Mouse (Mus musculus) liver, embryonic 13.5 days (tissue): Measurements from ENCODE around the gene Olfr1042. TPM values are rescaled to one million over a fixed set of nuclear protein-coding genes. Genes with fewer than 3 reads are reported as not detected.
"Not testable (repeated sequence)": the region's sequence is repeated elsewhere in the genome, so short reads cannot be mapped to it uniquely, and the experiment has no call there.

Source experiments
- ATAC-seq: fragments of 200-750 bp; cut with Nextera tagmentation; 2 replicates; pipeline ENCODE4 v1.8.0; 2017; ENCODE audit warnings: low read depth, mild to moderate bottlenecking, moderate number of reproducible peaks, moderate library complexity
- DNase-seq: peaks from one replicate; pipeline ENCODE4 v3.0.0; 2022
- H3K27ac ChIP-seq: fragments of 300-500 bp; sonication (generic); 2 replicates; pipeline ENCODE4 v1.5.1; 2015; ENCODE audit warnings: moderate library complexity, mild to moderate bottlenecking, inconsistent platforms
- H3K27me3 ChIP-seq: fragments of 300-500 bp; sonication (generic); 2 replicates; pipeline ENCODE4 v1.6.1; 2015; ENCODE audit warnings: mild to moderate bottlenecking, inconsistent platforms
- H3K36me3 ChIP-seq: fragments of 300-500 bp; sonication (generic); 2 replicates; pipeline ENCODE4 v1.6.1; 2015; ENCODE audit warnings: mild to moderate bottlenecking, inconsistent platforms
- H3K4me1 ChIP-seq: fragments of 300-500 bp; sonication (generic); replicated peaks from 2 replicates; pipeline ENCODE4 v1.6.1; 2015; ENCODE audit warnings: inconsistent platforms
- H3K4me2 ChIP-seq: fragments of 300-500 bp; sonication (generic); 2 replicates; pipeline ENCODE4 v1.6.1; 2015; ENCODE audit warnings: inconsistent platforms, mild to moderate bottlenecking, moderate library complexity
- H3K4me3 ChIP-seq: fragments of 300-500 bp; sonication (generic); replicated peaks from 2 replicates; pipeline ENCODE4 v1.5.1; 2015; ENCODE audit warnings: mild to moderate bottlenecking, inconsistent platforms
- H3K9ac ChIP-seq: fragments of 300-500 bp; sonication (generic); 2 replicates; pipeline ENCODE4 v1.6.1; 2015; ENCODE audit warnings: mild to moderate bottlenecking, inconsistent platforms
- H3K9me3 ChIP-seq: fragments of 300-500 bp; sonication (generic); replicated peaks from 2 replicates; pipeline ENCODE4 v1.6.1; 2016; ENCODE audit warnings: inconsistent platforms
- WGBS: fragments of 180-500 bp; shearing (Covaris S2); methylation state at CpG from one replicate; pipeline ENCODE4 v1.1.7; 2015; ENCODE audit not compliant: insufficient replicate concordance; 5-methylcytosine and 5-hydroxymethylcytosine counted together
- polyA plus RNA-seq: library from polyadenylated mRNA; unstranded; fragments of >200 nt; fragmentation: Nextera tagmentation; extraction: Ambion mirVana; gene quantifications from 2 replicates; pipeline ENCODE4 v1.2.1, GENCODE M21; 2015

The Olfr1042 gene
- polyA plus RNA-seq = not detected in 2 replicates

DNA sequence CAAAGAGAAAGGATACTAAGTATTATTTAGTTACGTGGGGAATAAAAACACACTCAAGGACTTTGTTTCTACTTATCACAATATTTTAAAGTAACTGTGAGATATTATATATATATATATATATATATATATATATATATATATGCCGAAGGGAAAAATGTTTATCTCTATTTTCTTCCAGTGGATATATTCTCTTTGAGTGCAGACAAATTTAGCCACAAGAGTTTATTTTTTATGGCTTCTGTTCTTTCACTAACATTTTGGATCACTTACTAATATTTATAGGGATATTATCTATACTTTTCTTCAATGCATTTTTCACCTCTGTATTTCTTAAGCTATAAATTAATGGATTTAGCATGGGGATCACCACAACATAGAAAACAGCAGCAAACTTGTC is at the start of gene Olfr1042:
Olfr1042 (minus strand) TSS at position 101 of the 400 bp plus-strand sequence.
- Histone ChIP-seq H3K4me1 (no peaks in the 10 kb centered on the region), H3K4me2 (no peak within 1 kb of the TSS), H3K9ac (no peak within 1 kb of the TSS), H3K36me3 (no peaks in the 10 kb centered on the region), H3K9me3 (no peaks in the 10 kb centered on the region), H3K27ac (no peak within 1 kb of the TSS), H3K27me3 (no peaks in the 10 kb centered on the region), H3K4me3 (no peak within 1 kb of the TSS)
- ATAC-seq = no peak
- 57% methylated on average over 2 of the region's 2 CpGs for WGBS
- no peak for DNase-seq

DNA sequence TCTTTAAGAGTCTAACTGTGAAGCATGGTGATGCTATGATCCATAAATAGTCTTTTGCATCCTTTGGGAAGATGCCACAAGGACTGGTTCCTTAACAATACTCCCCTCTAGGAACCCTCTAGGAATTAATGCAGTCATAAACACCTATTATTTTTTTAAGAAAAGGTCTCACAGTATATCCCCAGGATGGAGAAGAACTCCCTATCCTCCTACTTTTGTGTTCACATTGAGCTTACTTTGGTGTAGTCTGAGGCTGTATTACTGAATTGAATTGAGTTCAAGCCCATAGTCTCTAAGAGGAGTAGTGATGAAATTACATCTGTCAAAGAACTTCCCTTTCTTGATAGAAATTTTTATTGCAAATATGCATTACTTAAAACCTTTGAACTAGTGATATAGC is 41.3 kb upstream of the Olfr1042 start, which contains the start of gene Olfr1045:
Olfr1045 (minus strand) TSS at position 101 of the 400 bp plus-strand sequence.
- Histone ChIP-seq H3K36me3 (no peaks in the 10 kb centered on the region), H3K4me2 (no peak within 1 kb of the TSS), H3K9ac (no peak within 1 kb of the TSS), H3K4me3 (no peak within 1 kb of the TSS), H3K27ac (no peak within 1 kb of the TSS), H3K27me3 (no peaks in the 10 kb centered on the region), H3K4me1 (no peaks in the 10 kb centered on the region), H3K9me3 (no peaks in the 10 kb centered on the region)
- ATAC-seq (no peak), DNase-seq (no peak)

DNA sequence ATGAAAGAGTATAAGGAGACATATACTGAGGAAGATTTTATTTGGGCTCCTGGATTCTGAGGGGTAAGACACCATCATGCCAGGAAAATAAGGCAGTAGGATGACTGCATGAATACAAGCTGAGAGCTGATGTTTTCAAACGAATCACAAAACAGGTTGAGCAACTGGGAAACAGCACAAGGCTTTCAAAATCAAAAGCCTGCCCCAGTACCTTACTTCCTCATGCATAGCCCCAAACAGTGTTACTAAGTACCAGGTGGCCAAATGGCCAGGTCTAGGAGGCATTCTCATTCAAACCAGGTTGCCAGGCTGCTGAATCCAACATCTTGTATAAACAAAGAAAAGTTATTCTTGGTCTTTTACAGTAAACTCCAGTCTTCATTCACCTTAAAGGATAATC is 34.2 kb upstream of the Olfr1042 start:
- no peak for ATAC-seq
- H3K4me3 ChIP-seq = no peak overlapping the region
- no peaks in the 10 kb centered on the region for H3K4me1 ChIP-seq

DNA sequence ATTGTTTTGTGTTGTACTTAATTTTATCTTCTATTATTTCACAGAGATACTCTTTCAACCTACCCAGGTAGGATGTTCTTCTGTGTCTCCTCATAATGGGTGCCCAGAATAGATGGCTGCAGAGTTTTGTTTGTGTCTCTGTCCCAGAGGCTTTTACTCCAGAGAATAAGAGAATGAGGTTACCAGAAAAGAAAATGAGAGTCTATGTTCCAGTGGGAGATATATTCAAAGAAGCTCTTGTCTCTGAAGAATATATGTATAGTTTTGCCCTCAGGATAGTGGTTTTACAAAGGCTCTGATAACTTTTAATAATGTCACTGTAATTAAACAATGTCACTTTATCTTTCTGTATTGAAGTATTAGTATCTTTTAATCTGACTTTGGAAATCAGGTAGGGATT is 23.9 kb upstream of the Olfr1042 start, which contains the start of gene Olfr52:
Olfr52 (minus strand) TSS at position 101 of the 400 bp plus-strand sequence.
- Histone ChIP-seq H3K27me3 (no peaks in the 10 kb centered on the region), H3K9me3 (no peaks in the 10 kb centered on the region), H3K36me3 (no peaks in the 10 kb centered on the region), H3K4me3 (no peak within 1 kb of the TSS), H3K9ac (no peak within 1 kb of the TSS), H3K27ac (no peak within 1 kb of the TSS), H3K4me2 (no peak within 1 kb of the TSS), H3K4me1 (no peaks in the 10 kb centered on the region)
- DNase-seq (no peak), ATAC-seq (no peak)

More for the DNA sequence above, 34.2 kb upstream of the Olfr1042 start:
- Histone ChIP-seq H3K9ac (no peak overlapping the region), H3K27ac (no peak overlapping the region), H3K36me3 (no peaks in the 10 kb centered on the region), H3K4me2 (no peak overlapping the region), H3K27me3 (no peaks in the 10 kb centered on the region), H3K9me3 (no peaks in the 10 kb centered on the region)
- DNase-seq = no peak
- 18% methylated on average over 1 of the region's 1 CpGs for WGBS

DNA sequence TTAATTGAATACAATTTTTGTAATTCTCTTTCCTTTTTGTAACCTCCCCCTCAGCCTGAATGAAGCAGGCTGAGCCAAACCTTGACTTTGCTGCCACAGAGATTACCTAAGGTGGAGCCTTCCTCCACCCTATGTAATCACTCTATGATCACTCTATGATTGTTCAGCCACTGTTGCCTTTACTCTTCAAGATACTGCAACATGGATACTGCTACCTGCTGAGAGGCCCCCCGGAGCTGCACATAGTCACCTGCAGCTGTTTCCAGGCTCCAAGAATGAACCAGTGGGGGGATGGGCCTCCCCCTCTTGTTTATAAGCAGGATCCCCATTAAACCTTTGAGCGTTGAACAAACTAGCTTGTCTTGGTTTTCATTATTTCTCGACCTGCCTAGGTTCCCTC is 18.3 kb upstream of the Olfr1042 start:
- H3K4me3 ChIP-seq = no peak overlapping the region
- ATAC-seq = no peak
- no peak for DNase-seq
- no peaks in the 10 kb centered on the region for H3K9me3 ChIP-seq
- no peak overlapping the region for H3K9ac ChIP-seq
- no peaks in the 10 kb centered on the region for H3K27me3 ChIP-seq
- H3K4me1 ChIP-seq = no peaks in the 10 kb centered on the region
- H3K27ac ChIP-seq = no peak overlapping the region
- no peaks in the 10 kb centered on the region for H3K36me3 ChIP-seq
- H3K4me2 ChIP-seq = no peak overlapping the region
- WGBS = 61% methylated on average over 3 of the region's 3 CpGs

DNA sequence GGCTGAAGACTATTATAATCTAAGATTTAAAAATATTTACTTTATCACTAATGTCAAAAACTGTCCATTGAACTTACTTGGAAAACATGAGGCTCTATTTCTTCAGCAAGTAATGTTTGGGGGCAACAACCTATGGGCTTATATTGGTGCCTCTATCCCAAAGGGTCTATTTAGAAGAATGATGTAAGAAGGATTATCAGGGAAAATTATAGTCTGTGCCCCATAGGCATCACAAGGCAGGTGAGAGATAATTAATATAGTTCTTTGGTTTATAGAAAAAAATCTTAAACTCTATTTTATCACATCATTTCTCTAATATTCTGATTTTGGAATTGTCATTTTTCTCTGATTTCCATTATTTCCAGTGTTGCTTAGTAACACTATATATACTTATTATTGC is 16.1 kb upstream of the Olfr1042 start, which contains the start of gene Olfr1044:
Olfr1044 (minus strand) TSS at position 101 of the 400 bp plus-strand sequence.
- no peak within 1 kb of the TSS for H3K4me3 ChIP-seq
- no peaks in the 10 kb centered on the region for H3K9me3 ChIP-seq
- ATAC-seq (no peak), DNase-seq (no peak)
- H3K4me2 ChIP-seq = no peak within 1 kb of the TSS
- no peaks in the 10 kb centered on the region for H3K4me1 ChIP-seq
- H3K36me3 ChIP-seq = no peaks in the 10 kb centered on the region
- no peaks in the 10 kb centered on the region for H3K27me3 ChIP-seq
- no peak within 1 kb of the TSS for H3K27ac ChIP-seq
- H3K9ac ChIP-seq = no peak within 1 kb of the TSS

DNA sequence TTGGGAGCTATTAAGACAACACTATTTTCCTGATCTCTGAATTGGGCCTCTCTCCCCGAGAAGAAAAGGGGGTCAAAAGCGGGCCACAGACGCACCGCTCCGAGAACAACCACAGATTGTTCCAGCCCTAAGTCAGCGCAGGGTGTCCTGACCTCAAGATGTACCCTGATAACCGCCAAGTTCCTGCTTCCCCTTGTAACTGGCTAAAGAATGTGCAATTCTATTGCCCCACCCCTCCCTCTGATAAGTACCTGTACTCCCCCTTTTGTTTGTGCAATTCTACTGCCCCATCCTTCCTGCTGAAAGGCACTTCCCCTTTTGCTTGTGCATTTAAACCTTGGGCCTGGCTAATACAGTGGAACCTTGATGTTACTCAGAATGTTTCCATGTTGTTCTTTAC is 13.8 kb upstream of the Olfr1042 start:
- not testable (repeated sequence) for H3K4me1 ChIP-seq, H3K36me3 ChIP-seq, ATAC-seq, H3K9me3 ChIP-seq, H3K27me3 ChIP-seq, DNase-seq, H3K4me2 ChIP-seq, H3K4me3 ChIP-seq, H3K27ac ChIP-seq, H3K9ac ChIP-seq
- WGBS = 56% methylated on average over 7 of the region's 7 CpGs

DNA sequence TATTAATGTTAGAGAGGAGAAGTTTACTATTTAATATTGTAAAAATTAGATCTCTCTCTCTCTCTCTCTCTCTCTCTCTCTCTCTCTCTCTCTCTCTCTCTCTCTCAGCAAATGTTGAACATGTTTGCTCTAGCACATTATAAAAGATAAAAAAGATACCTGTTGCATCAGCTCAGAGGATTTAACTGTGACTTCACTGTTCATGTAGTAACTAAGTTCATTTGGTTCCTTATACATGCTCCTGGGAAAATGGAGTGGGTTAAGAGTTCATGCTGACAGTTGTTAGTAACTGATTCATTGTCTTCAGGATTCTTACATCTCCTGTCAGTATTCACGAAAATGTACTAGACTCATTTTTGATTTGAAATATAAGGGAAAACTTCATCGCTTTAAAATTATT is 5.8 kb upstream of the Olfr1042 start, which contains the start of gene Olfr1043:
Olfr1043 (minus strand) TSS at position 101 of the 400 bp plus-strand sequence.
- DNase-seq = no peak
- WGBS = 76% methylated on average over 2 of the region's 2 CpGs

DNA sequence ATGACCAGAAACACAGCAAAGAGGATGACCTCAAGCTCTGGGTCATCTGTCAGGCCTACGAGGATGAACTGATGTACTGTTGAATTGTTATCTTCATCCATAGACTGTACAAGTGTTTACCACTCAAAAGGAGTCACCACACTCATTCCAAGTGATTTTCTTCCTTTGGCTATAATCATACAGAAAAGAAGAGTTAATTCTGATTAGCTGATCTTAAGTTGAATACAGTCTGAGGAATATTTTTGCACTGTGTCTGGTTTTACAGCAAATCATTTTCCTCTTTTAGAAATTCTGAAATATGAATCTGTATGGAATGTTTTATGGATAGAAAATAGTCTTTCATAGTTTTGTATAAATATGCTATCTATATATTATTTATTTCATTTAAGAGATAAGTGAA is 15.0 kb downstream of the Olfr1042 start, which contains the start of gene Olfr1040:
Olfr1040 (minus strand) TSS at position 101 of the 400 bp plus-strand sequence.
- Histone ChIP-seq H3K9me3 (no peaks in the 10 kb centered on the region), H3K4me1 (no peaks in the 10 kb centered on the region), H3K27ac (no peak within 1 kb of the TSS), H3K27me3 (no peaks in the 10 kb centered on the region), H3K4me2 (no peak within 1 kb of the TSS), H3K36me3 (no peaks in the 10 kb centered on the region), H3K9ac (no peak within 1 kb of the TSS), H3K4me3 (no peak within 1 kb of the TSS)
- ATAC-seq = no peak
- WGBS = 63% methylated on average over 1 of the region's 1 CpGs
- DNase-seq = no peak

More for the DNA sequence above, 5.8 kb upstream of the Olfr1042 start, which contains the start of gene Olfr1043:
- H3K36me3 ChIP-seq = no peaks in the 10 kb centered on the region
- ATAC-seq = no peak
- H3K4me2 ChIP-seq = no peak within 1 kb of the TSS
- H3K27me3 ChIP-seq = no peaks in the 10 kb centered on the region
- no peaks in the 10 kb centered on the region for H3K4me1 ChIP-seq
- no peaks in the 10 kb centered on the region for H3K9me3 ChIP-seq
- no peak within 1 kb of the TSS for H3K27ac ChIP-seq
- H3K4me3 ChIP-seq = no peak within 1 kb of the TSS
- no peak within 1 kb of the TSS for H3K9ac ChIP-seq

DNA sequence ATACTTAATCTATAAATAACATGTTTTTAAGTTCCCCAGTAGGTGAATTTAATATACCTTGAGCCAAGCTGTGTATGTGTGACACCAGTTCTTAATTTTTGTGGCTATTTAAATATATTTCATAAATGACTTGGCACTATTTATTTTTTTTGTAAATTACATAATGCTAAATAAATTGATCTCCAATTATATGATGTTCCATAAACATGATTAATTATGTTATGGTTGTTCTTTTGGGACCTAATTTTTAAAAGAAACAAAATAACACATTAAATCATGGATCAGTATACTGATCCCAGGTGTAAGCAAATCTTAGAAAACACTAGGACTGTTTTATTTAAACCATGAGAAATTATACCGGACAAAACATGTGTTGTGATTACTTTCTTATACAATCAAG is 25.8 kb downstream of the Olfr1042 start, which contains the start of gene Olfr1039:
Olfr1039 (minus strand) TSS at position 101 of the 400 bp plus-strand sequence.
- Histone ChIP-seq H3K4me1 (no peaks in the 10 kb centered on the region), H3K4me2 (no peak within 1 kb of the TSS), H3K27ac (no peak within 1 kb of the TSS), H3K9me3 (no peaks in the 10 kb centered on the region), H3K36me3 (no peaks in the 10 kb centered on the region), H3K9ac (no peak within 1 kb of the TSS), H3K4me3 (no peak within 1 kb of the TSS), H3K27me3 (no peaks in the 10 kb centered on the region)
- ATAC-seq = no peak
- WGBS = 76% methylated on average over 1 of the region's 1 CpGs
- DNase-seq = no peak
